In the genomic region with DNA sequence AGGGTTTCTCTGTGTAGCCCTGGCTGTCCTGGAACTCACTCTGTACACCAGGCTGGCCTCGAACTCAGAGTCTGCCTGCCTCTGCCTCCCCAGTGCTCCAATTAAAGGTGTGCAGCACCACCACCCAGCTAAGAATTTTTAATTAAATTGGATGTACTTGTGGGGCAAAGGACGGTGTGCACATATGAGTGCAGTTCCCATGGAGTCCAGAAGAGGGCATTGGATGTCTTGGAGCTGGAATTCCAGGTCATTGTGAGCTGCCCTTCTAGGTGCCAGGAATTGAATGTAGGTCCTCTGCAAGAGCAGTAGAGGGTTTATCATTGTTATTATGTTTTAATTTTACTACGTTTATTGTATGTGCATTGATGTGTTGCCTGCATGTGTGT, we compare ENCODE assay signal across 8 mouse cellular contexts. TPM values are rescaled to one million over a fixed set of nuclear protein-coding genes. Genes with fewer than 3 reads are reported as not detected.
DNase-seq lines count a peak whose midpoint lies in the region; ATAC-seq and TF ChIP-seq lines count a peak whose summit lies in the region.

No protein-coding gene starts in this region.

- DNase-seq in cerebellum, adult 2 months = peak in 1 of 2 experiments; percentile 42
- no peak for DNase-seq in cerebellum, adult 9-10 months
- peak; percentile 43 for DNase-seq in thymus, adult 2 months
- no peak for DNase-seq in thymus, adult 18-20 months
- peak; percentile 49 to 68 for DNase-seq in heart, postnatal 10 days
- DNase-seq in lung, embryonic 14.5 days = peak; percentile 70
- no peak for DNase-seq in T-cell, adult 2 months (ENCODE audit: low spot score)

- TF ChIP-seq POLR2A in cerebellum, adult 2 months (IDR thresholded peaks at IDR 0.05; ENCODE audit: borderline replicate concordance, insufficient read depth, low read length) = no peak
- no peak for TF ChIP-seq POLR2A in thymus, adult 2 months (IDR thresholded peaks at IDR 0.05; ENCODE audit: control insufficient read depth, extremely low read depth, insufficient read depth, low read length, poor library complexity)

- no peaks in the 10 kb centered on the region for H3K36me3 ChIP-seq in thymus, adult 2 months (ENCODE audit: control insufficient read depth, insufficient read depth, low read length)
- no peaks in the 10 kb centered on the region for H3K36me3 ChIP-seq in lung, embryonic 14.5 days (ENCODE audit: insufficient read depth)

- WGBS in cerebellum, adult 2 months = 22% methylated on average over 3 of the region's 3 CpGs
- 48% methylated on average over 3 of the region's 3 CpGs for WGBS in thymus, adult 2 months
- WGBS in lung, embryonic 14.5 days = 10% methylated on average over 3 of the region's 3 CpGs

- H3K27me3 ChIP-seq in cerebellum, adult 2 months (ENCODE audit: control insufficient read depth, insufficient read depth, low read length) = no peaks in the 10 kb centered on the region
- H3K27me3 ChIP-seq in thymus, adult 2 months (ENCODE audit: control insufficient read depth, insufficient read depth, low read length) = no peaks in the 10 kb centered on the region
- no peaks in the 10 kb centered on the region for H3K27me3 ChIP-seq in lung, embryonic 14.5 days (ENCODE audit: insufficient read depth, low read length)

- TF ChIP-seq CTCF in cerebellum, adult 2 months (IDR thresholded peaks at IDR 0.05; ENCODE audit: borderline replicate concordance, insufficient read depth, low read depth, low read length) = peak; percentile 66
- peak; percentile 6; the same call in 1 of the 2 replicates for TF ChIP-seq CTCF in thymus, adult 2 months (IDR thresholded peaks at IDR 0.05; ENCODE audit: borderline replicate concordance, control insufficient read depth, extremely low read depth, insufficient read depth, low read length, poor library complexity)
- peak; percentile 72 for TF ChIP-seq CTCF in lung, embryonic 14.5 days (IDR thresholded peaks at IDR 0.05; ENCODE audit: low read depth)

- H3K4me1 ChIP-seq in cerebellum, adult 2 months (ENCODE audit: control insufficient read depth, insufficient read depth, low read length) = no peaks in the 10 kb centered on the region
- peaks cover 9% of the 10 kb centered on the region for H3K4me1 ChIP-seq in thymus, adult 2 months (replicated peaks; ENCODE audit: control insufficient read depth, insufficient read depth, low read length)
- H3K4me1 ChIP-seq in lung, embryonic 14.5 days (ENCODE audit: insufficient read depth) = no peaks in the 10 kb centered on the region

- peak overlapping the region; percentile 18; the same call in 1 of the 2 replicates for H3K4me2 ChIP-seq in lung, embryonic 14.5 days

- H3K9me3 ChIP-seq in lung, embryonic 14.5 days (ENCODE audit: low read depth, low read length) = no peaks in the 10 kb centered on the region

- no peak overlapping the region for H3K9ac ChIP-seq in lung, embryonic 14.5 days

- no peak overlapping the region for H3K27ac ChIP-seq in cerebellum, adult 2 months (ENCODE audit: insufficient read depth, low read length)
- peak overlapping the region; percentile 40; the same call in 1 of the 2 replicates for H3K27ac ChIP-seq in thymus, adult 2 months (ENCODE audit: control insufficient read depth, insufficient read depth, low read length)
- H3K27ac ChIP-seq in lung, embryonic 14.5 days (ENCODE audit: low read depth) = peak overlapping the region; percentile 15; the same call in 1 of the 2 replicates

- H3K4me3 ChIP-seq in cerebellum, adult 2 months (replicated peaks; ENCODE audit: insufficient read depth, low read depth, low read length) = no peak overlapping the region
- no peak overlapping the region for H3K4me3 ChIP-seq in thymus, adult 2 months (ENCODE audit: control insufficient read depth, insufficient read depth, low read length)
- no peak overlapping the region for H3K4me3 ChIP-seq in lung, embryonic 14.5 days (ENCODE audit: low read depth, low read length)

- ATAC-seq in lung, embryonic 14.5 days (ENCODE audit: insufficient read depth) = no peak
- ATAC-seq in granulocyte monocyte progenitor cell, adult 5-6 weeks (replicated peaks; ENCODE audit: poor library complexity, severe bottlenecking) = no peak

- intact Hi-C loops in heart, postnatal 10 days (cut with DNase I) = loop anchor here (2.0 kb wide), 1 partner anchor 183 kb away; the partner anchor contains the start of gene Tsen54

RNA-seq across cellular contexts. Expression of gene Slc25a19, which starts 3.4 kb away (rescaled TPM):
- polyA plus RNA-seq in cerebellum, adult 2 months (2012; rRNA removed) = 115 and 123 TPM in 2 replicates
- 98.5 and 98.6 TPM in 2 replicates for polyA plus RNA-seq in thymus, adult 2 months (2012; rRNA removed)
- 10 to 100 TPM; 40.3 to 41.1 TPM for total RNA-seq in heart, postnatal 10 days (2021)
- polyA plus RNA-seq in lung, embryonic 14.5 days (2014; fragmentation: Nextera tagmentation; extraction: Ambion mirVana) = 18.5 and 22.5 TPM in 2 replicates
- 21.9 and 26.1 TPM in 2 replicates for total RNA-seq in granulocyte monocyte progenitor cell, adult 5-6 weeks (2014; fragmentation: Nextera tagmentation)
- 12.8 and 21.6 TPM in 2 replicates for total RNA-seq in granulocyte monocyte progenitor cell, adult 5-6 weeks (2017)

RNA-seq across cellular contexts. Expression of gene Mif4gd, which starts 18.7 kb away (rescaled TPM):
- 86.9 and 97.3 TPM in 2 replicates for polyA plus RNA-seq in cerebellum, adult 2 months (2012; rRNA removed)
- 188 and 215 TPM in 2 replicates for polyA plus RNA-seq in thymus, adult 2 months (2012; rRNA removed)
- 10 to 100 TPM; 37.6 to 38.8 TPM for total RNA-seq in heart, postnatal 10 days (2021)
- 21.8 and 22.3 TPM in 2 replicates for polyA plus RNA-seq in lung, embryonic 14.5 days (2014; fragmentation: Nextera tagmentation; extraction: Ambion mirVana)
- total RNA-seq in granulocyte monocyte progenitor cell, adult 5-6 weeks (2014; fragmentation: Nextera tagmentation) = 18.9 and 32.1 TPM in 2 replicates
- total RNA-seq in granulocyte monocyte progenitor cell, adult 5-6 weeks (2017) = 17.5 and 29.5 TPM in 2 replicates

RNA-seq across cellular contexts. Expression of gene Gga3, which starts 27.6 kb away (rescaled TPM):
- 64.2 and 68.0 TPM in 2 replicates for polyA plus RNA-seq in cerebellum, adult 2 months (2012; rRNA removed)
- 102 and 106 TPM in 2 replicates for polyA plus RNA-seq in thymus, adult 2 months (2012; rRNA removed)
- 10 to 100 TPM; 17.9 to 21.0 TPM for total RNA-seq in heart, postnatal 10 days (2021)
- 22.5 and 22.7 TPM in 2 replicates for polyA plus RNA-seq in lung, embryonic 14.5 days (2014; fragmentation: Nextera tagmentation; extraction: Ambion mirVana)
- 34.1 and 43.3 TPM in 2 replicates for total RNA-seq in granulocyte monocyte progenitor cell, adult 5-6 weeks (2014; fragmentation: Nextera tagmentation)
- 28.2 and 31.8 TPM in 2 replicates for total RNA-seq in granulocyte monocyte progenitor cell, adult 5-6 weeks (2017)

RNA-seq across cellular contexts. Expression of gene Mrps7, which starts 27.8 kb away (rescaled TPM):
- polyA plus RNA-seq in cerebellum, adult 2 months (2012; rRNA removed) = 55.9 and 57.5 TPM in 2 replicates
- polyA plus RNA-seq in thymus, adult 2 months (2012; rRNA removed) = 24.5 and 25.0 TPM in 2 replicates
- total RNA-seq in heart, postnatal 10 days (2021) = 10 to 100 TPM; 60.2 to 72.5 TPM
- polyA plus RNA-seq in lung, embryonic 14.5 days (2014; fragmentation: Nextera tagmentation; extraction: Ambion mirVana) = 93.3 and 95.6 TPM in 2 replicates
- 49.9 and 57.2 TPM in 2 replicates for total RNA-seq in granulocyte monocyte progenitor cell, adult 5-6 weeks (2014; fragmentation: Nextera tagmentation)
- total RNA-seq in granulocyte monocyte progenitor cell, adult 5-6 weeks (2017) = 46.9 and 63.8 TPM in 2 replicates

Comparison
In these comparisons a context has a peak if more than half of its experiments do, and no peak if none do; other contexts are left out.
1. DNase-seq: peak in thymus, adult 2 months (single experiment), heart, postnatal 10 days (2 of 2) and lung, embryonic 14.5 days (single experiment); none in cerebellum, adult 9-10 months (single experiment), thymus, adult 18-20 months (0 of 2) and T-cell, adult 2 months (single experiment).
2. CTCF ChIP-seq: peak in every context shown above with its lines; median percentile 72 in lung, embryonic 14.5 days; 66 in cerebellum, adult 2 months; 6 in thymus, adult 2 months.